Mouse (Mus musculus): ENCODE data around the gene Atf6.

Gene Atf6

GRCm38 (mm10) chr1:170884390-170884789 is 16.8 kb upstream of the Atf6 start:
- DNase-seq (ENCODE audit: inconsistent age in 2 of 2, low spot score in 1 of 2): no peak

GRCm38 (mm10) chr1:170882915-170883485 is 15.4 kb upstream of the Atf6 start:
- no peak for DNase-seq (ENCODE audit: inconsistent age in 2 of 2, low spot score in 1 of 2)

- DNase-seq (ENCODE audit: inconsistent age in 2 of 2, low spot score in 1 of 2): peak; percentile 41 to 80
Measured at GRCm38 (mm10) chr1:170876906-170877305, 9.3 kb upstream of the Atf6 start.

- no peak for DNase-seq (ENCODE audit: inconsistent age in 2 of 2, low spot score in 1 of 2)
Measured at GRCm38 (mm10) chr1:170875676-170876075, 8.1 kb upstream of the Atf6 start.

- no peak for DNase-seq (ENCODE audit: inconsistent age in 2 of 2, low spot score in 1 of 2)
Measured at GRCm38 (mm10) chr1:170871961-170872360, 4.4 kb upstream of the Atf6 start.

GRCm38 (mm10) chr1:170871402-170871801 is 3.8 kb upstream of the Atf6 start:
- no peak for DNase-seq (ENCODE audit: inconsistent age in 2 of 2, low spot score in 1 of 2)

- no peak for DNase-seq (ENCODE audit: inconsistent age in 2 of 2, low spot score in 1 of 2)
Measured at GRCm38 (mm10) chr1:170868905-170869283, 1.3 kb upstream of the Atf6 start.

- peak; percentile 72 to 92 for DNase-seq (ENCODE audit: inconsistent age in 2 of 2, low spot score in 1 of 2)
Measured at GRCm38 (mm10) chr1:170868107-170868904, 735 bp upstream of the Atf6 start.

- peak; percentile 32 to 76 for DNase-seq (ENCODE audit: inconsistent age in 2 of 2, low spot score in 1 of 2)
Measured at GRCm38 (mm10) chr1:170866992-170867690, 430 bp downstream of the Atf6 start.

GRCm38 (mm10) chr1:170865406-170865805 is 2.2 kb downstream of the Atf6 start:
- DNase-seq (ENCODE audit: inconsistent age in 2 of 2, low spot score in 1 of 2): no peak

GRCm38 (mm10) chr1:170864754-170865153 is 2.8 kb downstream of the Atf6 start:
- DNase-seq (ENCODE audit: inconsistent age in 2 of 2, low spot score in 1 of 2): no peak

GRCm38 (mm10) chr1:170864234-170864633 is 3.3 kb downstream of the Atf6 start:
- no peak for DNase-seq (ENCODE audit: inconsistent age in 2 of 2, low spot score in 1 of 2)

GRCm38 (mm10) chr1:170863033-170863432 is 4.5 kb downstream of the Atf6 start:
- DNase-seq (ENCODE audit: inconsistent age in 2 of 2, low spot score in 1 of 2): no peak

GRCm38 (mm10) chr1:170862435-170862717 is 5.2 kb downstream of the Atf6 start:
- no peak for DNase-seq (ENCODE audit: inconsistent age in 2 of 2, low spot score in 1 of 2)

- no peak for DNase-seq (ENCODE audit: inconsistent age in 2 of 2, low spot score in 1 of 2)
Measured at GRCm38 (mm10) chr1:170861671-170862434, 5.7 kb downstream of the Atf6 start.

- DNase-seq (ENCODE audit: inconsistent age in 2 of 2, low spot score in 1 of 2): no peak
Measured at GRCm38 (mm10) chr1:170858872-170859271, 8.7 kb downstream of the Atf6 start.

GRCm38 (mm10) chr1:170857369-170857768 is 10.2 kb downstream of the Atf6 start:
- no peak for DNase-seq (ENCODE audit: inconsistent age in 2 of 2, low spot score in 1 of 2)

GRCm38 (mm10) chr1:170855056-170855760 is 12.4 kb downstream of the Atf6 start:
- DNase-seq (ENCODE audit: inconsistent age in 2 of 2, low spot score in 1 of 2): no peak

GRCm38 (mm10) chr1:170853604-170854003 is 14.0 kb downstream of the Atf6 start:
- DNase-seq (ENCODE audit: inconsistent age in 2 of 2, low spot score in 1 of 2): peak in 1 of 2 experiments; percentile 53

- DNase-seq (ENCODE audit: inconsistent age in 2 of 2, low spot score in 1 of 2): no peak
Measured at GRCm38 (mm10) chr1:170850637-170851624, 16.6 kb downstream of the Atf6 start.
